Mouse (Mus musculus) brain, embryonic 18.5 days (tissue): ENCODE measurements around the gene Cyth2.

Source experiments
- DNase-seq: peaks from one replicate; pipeline ENCODE4 v3.0.0-alpha.2; 2012; ENCODE audit warnings: low read depth, low spot score

Cyth2 gene

DNA sequence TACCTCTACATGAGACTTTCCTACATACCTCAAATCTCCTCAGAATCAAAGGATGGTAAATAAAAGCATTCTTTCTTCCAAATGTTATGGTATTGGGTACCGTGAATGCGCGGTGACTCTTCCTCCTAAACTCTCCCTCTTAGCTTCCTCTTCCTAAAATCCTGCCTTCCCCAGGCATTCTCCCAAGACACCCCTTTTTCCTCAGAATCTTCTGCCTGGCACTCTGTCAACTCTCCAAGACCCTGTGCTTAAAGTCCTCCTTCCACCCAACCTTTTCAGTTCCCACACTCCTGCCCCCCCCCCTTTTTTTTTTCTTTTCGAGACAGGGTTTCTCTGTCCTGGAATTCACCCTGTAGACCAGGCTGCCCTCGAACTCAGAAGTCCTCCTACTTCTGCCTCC lies 460 bp upstream of the Cyth2 start:
- DNase-seq, result no peak

- DNase-seq, result no peak
These were observed 1.5 kb downstream of the Cyth2 start for GRCm38 (mm10) chr7:45812921-45813320.

- no peak for DNase-seq
These were observed 4.9 kb downstream of the Cyth2 start for GRCm38 (mm10) chr7:45809276-45810075.

DNA sequence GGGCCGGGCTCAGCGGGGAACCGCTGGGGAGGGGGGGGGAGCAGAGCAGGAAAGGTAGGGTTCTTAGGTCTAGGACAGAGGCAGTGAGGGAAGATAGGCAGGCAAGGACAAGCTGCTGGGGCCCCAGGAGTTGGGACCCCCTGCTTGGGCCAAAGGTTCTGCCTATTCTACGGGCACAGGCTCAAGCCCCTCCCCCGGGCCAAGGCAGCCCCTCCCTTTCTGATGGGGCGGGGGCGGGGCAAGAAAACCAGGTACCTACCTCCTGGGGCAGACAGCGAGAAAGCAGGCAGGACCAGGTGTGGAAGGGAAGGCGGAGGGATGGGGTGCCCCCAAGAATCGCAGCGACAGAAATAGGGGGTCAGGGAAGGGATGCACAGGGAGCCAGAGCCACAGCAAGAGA lies 5.9 kb downstream of the Cyth2 start:
- DNase-seq, result no peak

GRCm38 (mm10) chr7:45805941-45806340 lies 8.4 kb downstream of the Cyth2 start:
- DNase-seq, result no peak

DNA sequence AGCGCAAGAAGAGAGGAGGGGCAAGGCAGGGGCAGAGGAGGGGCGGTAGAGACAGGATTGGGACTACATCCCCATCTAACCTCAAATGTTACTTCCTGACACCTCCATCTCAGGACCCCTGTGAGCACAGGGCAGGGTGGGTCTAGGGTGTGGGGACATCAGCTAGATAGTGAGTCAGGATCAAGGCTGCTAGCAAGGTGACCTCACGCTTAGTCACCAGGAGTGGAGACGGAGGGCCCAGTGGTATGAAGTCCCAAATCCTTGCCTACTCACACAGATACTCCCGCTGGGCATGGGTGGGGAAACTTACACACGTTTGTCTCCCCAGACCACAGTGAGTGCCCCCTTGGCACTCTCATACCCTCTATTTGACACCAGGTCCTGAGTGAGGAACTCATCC lies 11.8 kb downstream of the Cyth2 start:
- DNase-seq, result no peak

DNA sequence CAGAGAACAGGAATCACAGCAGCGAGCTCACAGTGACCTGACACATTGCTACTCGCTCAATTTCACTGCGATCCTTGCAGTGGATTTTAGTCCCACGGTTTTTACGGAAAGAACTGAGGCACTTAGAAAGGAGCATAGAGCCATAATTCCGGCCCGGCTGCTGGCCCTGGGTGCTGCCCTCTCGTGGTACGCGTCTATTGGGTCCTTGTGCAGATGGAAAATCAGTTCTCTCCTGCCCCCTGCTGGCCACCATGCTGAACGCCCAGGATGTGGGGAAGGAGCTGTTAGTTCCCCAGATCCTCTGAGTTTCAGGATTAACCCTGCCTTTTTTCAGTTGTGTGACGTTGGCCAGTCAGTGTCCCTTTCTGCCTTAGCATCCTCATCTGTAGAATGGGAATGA lies 13.0 kb downstream of the Cyth2 start:
- peak; percentile 79 for DNase-seq

GRCm38 (mm10) chr7:45800546-45801204 lies 13.7 kb downstream of the Cyth2 start:
- no peak for DNase-seq

GRCm38 (mm10) chr7:45800001-45800400 lies 14.4 kb downstream of the Cyth2 start:
- DNase-seq, result no peak

DNA sequence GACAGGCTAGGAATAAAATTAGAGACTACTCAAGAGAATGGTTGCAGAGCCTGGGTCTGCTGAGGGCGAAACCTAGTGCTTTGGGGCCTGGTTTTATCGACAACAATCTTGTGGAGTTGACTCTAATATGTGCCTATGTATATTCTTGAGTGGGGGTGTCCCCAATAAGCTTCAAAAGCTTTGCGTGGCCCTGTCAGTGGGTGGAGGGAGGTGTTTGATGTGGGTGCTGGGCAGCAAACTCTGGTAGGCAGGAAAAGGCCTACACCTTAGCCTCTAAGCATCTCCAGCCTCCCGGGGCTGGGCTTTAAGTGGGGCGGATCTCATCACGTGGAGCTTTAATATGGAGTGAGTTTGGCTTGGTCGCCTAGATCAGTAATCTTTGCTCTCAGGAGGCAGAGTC lies 15.4 kb downstream of the Cyth2 start:
- no peak for DNase-seq

- no peak for DNase-seq
These were observed 15.9 kb downstream of the Cyth2 start for GRCm38 (mm10) chr7:45798511-45798836.

- no peak for DNase-seq
These were observed 16.5 kb downstream of the Cyth2 start for GRCm38 (mm10) chr7:45797661-45798510.

DNA sequence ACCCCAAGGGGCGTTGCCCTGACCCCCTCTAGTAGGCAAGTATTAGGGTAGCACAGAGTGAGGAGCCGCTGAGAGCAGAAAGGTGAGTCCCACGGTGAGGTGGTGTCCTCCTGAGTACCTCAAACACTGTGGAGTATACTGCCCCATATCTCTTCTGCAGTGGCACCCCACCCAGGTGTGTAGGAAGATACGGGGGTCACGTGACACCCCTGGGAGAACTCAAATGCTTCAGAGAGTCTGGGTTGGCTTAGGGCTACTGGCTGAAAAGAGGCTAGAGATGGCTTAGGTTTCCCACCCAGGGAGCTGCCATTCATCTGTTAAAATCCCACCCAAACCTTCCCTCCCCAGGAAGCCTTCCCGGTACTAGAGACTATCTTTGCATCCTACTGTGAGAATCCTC lies 17.4 kb downstream of the Cyth2 start:
- no peak for DNase-seq

DNA sequence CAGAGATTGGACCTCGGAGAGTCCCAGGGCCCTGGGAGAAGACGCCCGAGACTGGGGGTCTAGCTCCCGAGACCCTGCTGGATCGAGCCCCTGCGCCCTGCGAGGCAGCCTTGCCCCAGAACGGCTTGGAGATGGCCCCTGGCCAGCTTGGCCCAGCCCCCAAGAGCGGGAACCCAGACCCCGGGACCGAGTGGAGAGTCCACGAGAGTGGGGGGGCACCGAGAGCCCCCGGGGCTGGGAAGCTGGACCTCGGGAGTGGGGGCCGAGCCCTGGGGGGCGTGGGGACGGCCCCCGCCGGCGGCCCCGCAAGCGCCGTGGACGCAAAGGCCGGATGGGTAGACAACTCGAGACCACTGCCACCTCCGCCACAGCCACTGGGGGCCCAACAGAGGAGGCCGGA lies 19.4 kb downstream of the Cyth2 start:
- no peak for DNase-seq

DNA sequence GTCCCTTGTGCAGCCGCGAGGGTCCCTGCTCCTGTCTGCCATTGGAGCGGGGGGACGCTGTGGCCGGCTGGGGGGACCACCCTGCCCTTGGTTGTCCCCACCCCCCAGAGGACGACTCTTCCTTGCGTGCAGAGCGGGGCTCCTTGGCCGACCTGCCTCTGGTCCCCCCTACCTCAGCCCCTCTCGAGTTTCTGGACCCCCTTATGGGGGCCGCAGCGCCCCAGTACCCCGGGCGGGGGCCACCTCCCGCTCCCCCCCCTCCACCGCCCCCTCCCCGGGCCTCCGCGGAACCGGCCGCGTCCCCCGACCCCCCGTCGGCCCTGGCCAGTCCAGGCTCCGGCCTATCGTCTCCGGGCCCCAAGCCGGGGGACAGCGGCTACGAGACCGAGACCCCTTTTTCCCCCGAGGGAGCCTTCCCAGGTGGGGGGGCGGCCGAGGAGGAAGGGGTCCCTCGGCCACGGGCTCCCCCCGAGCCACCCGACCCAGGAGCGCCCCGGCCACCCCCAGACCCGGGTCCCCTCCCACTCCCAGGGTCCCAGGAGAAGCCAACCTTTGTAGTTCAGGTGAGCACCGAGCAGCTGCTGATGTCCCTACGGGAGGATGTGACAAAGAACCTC lies 20.3 kb downstream of the Cyth2 start:
- no peak for DNase-seq

DNA sequence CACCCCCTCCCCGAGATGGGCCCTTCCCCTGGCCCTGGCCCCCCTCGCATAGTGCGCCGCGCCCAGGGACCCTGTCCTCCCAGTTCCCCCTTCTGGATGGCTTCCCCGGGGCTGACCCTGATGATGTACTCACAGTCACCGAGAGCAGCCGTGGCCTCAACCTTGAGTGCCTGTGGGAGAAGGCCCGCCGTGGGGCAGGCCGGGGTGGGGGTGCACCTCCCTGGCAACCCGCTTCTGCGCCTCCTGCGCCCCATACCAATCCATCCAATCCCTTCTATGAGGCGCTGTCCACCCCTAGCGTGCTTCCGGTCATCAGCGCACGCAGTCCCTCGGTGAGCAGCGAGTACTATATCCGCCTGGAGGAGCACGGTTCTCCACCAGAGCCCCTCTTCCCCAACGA lies 21.1 kb downstream of the Cyth2 start:
- DNase-seq, result no peak

DNA sequence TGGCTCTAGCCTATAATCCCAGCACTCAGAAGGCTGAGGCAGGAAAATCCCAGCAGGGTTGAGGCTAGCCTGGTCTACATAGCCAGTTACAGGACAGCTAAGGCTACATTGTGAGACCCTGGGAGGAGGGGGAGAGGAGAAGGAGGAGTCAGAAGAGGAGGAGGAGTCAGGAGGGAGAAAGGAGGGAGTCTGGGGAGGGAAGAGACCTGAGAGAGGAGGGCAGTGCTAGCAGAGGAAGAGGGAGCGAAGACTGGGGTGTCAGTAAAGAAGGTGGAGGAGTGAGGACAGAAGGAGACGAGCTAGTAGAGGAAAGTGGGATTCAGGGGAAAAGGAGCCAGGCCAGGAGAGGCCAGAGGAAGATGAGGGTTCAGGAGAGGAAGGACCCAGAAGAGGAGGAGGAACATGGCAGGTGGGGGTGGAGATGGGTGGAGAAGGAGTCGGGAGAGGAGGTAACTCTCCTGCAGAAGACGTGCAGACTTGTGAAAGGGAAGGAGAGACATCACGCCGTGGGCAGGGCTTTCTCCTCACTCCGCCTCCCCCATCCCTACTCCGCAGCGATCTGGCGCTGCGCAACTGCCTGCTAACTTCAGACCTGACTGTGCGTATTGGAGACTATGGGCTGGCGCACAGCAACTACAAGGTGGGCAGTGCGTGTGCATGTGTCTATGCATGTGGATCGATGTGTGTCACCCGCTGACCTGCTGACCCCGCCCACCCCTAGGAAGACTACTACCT lies 22.5 kb downstream of the Cyth2 start:
- no peak for DNase-seq

DNA sequence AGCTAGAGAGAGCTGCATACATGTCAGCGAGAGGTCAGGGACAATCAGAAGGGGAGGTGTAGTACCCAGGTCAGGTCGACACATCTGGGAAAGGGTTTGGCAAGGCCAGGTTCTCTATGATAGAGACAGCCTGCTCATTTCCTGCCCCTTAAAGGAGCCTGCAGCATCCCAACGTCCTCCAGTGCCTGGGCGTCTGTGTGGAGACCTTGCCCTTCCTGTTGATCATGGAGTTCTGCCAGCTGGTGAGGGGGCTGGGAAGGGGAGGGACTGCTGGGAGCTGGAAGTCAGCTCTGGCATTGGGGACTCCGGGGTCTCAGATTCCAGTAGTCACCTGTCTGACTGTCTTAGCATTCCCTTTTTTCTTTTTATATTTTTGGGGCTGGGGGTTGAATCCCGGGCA lies 23.7 kb downstream of the Cyth2 start:
- DNase-seq, result no peak

GRCm38 (mm10) chr7:45787642-45788041 lies 26.7 kb downstream of the Cyth2 start:
- no peak for DNase-seq

GRCm38 (mm10) chr7:45786661-45787413 lies 27.5 kb downstream of the Cyth2 start:
- peak; percentile 18 for DNase-seq

GRCm38 (mm10) chr7:45786136-45786578 lies 28.2 kb downstream of the Cyth2 start:
- peak; percentile 51 for DNase-seq
